Mouse (Mus musculus): ENCODE results near the gene Slc39a10.
"Not testable (repeated sequence)": the region's sequence is repeated elsewhere in the genome, so short reads cannot be mapped to it uniquely, and the experiment has no call there.

Slc39a10 gene

DNA sequence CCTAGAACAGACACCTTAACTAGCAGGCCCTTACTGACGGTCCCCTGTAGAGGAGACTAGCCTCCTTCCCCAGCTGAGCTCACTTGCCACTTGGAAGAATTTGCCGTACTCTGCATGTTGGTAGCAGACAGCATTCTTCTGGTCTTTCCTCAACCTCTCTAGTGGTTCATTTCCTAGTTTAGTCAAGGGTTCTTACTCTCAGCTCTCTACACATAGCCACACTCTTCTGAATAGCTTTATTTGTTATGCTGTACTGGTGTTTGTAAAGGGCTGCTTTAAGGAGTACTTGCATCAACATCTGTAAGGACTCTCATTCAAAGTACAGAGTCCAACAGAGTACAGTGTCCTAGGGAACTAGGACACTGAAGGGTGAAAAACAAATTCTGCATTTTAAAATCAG is 29.2 kb downstream of the Slc39a10 start:
- DNase-seq, result no peak

DNA sequence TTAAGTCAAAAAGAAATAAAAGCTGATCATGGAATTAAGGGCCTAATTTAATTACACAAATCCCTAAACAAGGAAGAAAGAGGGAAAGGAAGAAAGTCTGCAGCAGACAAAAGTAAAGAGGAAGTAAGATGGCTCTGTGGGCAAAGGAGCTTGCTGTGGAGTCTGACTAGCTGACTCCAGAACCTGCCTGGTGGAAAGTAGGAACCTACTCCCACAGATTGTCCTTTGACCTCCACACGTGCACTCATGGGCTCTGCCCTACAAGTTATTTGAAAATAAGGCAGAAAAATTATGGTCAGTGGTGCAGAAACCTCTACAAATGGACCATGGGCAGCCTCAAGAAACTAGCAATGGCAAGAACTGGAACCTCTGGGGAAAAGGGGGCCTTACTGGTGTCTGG is 32.6 kb downstream of the Slc39a10 start:
- no peak for DNase-seq

DNA sequence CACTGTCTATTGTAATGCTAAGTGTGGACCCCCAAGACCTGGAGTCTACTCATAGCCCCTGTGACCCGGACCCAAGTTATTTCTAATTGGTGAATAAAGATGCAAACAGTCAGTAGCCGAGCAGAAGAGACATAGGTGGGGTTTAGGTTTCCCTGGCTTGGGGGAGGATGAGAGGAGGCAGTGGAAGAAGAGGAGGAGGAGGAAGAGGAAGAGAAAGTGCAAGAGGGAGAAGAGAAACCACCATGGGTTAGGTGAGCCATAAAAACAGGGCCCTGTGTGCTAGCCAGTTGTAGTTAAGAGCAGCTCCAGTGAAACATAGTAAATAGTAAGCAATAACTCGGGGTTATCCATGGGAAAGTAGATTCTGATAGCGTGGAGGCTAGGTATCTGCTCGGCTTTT is 34.1 kb downstream of the Slc39a10 start:
- DNase-seq, result no peak

DNA sequence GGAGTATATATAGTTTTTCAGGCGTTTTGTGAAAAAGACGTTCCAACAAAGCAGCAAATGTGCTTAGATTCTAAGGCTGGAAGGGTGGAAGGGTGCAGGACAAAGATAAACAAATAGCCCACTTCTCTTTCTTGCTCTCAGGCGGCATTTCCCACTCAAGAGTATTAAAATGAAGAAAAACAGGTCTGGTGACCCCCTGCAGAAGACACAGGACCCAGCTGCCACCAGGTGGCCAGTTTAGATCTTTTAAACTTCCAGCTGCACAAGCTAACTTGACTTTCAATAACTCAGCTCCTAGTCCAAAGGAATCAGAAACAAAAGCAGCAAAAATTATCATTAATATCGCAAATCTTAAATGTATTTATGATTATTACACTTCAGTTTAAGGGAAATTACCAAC is 36.2 kb downstream of the Slc39a10 start:
- no peak for DNase-seq

DNA sequence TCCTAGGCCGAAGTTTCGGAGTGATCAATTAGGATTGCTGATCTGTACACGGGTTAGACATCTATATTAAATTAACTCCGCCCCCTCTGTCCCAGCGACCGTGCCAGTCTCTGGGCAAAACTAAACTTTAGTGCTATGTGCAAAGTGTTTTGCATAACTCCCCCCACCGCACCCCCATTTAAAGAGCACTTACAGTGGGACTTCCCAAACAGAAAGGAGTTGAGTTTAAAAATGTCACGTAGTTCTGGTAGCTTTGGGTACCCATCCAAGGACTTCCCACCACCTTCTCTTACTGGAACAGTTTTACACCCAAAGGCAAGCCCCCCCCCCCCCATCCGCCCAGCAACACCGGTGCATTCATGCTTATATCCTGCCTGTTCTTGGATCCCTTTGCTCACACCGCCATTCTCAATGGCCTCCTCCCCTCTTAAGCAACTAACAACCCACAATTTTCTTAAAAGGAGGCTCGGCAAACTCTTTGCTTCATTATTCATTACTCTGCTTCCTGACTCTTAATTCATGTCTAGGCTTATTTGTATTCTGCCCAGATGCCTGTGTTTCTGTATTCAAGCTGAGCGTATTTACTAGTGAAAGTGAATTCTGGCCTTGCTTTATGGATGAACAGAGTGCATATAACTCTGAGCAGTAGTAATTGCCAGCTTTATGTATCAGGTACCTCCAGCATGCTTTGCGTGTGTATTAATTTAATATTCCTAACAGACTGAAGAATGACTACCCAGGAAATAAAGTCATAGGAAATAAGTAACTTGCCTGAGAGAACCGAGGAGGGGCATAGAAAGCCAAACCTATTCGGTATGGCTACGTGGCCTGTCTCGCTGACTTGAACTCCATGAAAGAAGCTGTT is 38.4 kb downstream of the Slc39a10 start:
- no peak for DNase-seq

DNA sequence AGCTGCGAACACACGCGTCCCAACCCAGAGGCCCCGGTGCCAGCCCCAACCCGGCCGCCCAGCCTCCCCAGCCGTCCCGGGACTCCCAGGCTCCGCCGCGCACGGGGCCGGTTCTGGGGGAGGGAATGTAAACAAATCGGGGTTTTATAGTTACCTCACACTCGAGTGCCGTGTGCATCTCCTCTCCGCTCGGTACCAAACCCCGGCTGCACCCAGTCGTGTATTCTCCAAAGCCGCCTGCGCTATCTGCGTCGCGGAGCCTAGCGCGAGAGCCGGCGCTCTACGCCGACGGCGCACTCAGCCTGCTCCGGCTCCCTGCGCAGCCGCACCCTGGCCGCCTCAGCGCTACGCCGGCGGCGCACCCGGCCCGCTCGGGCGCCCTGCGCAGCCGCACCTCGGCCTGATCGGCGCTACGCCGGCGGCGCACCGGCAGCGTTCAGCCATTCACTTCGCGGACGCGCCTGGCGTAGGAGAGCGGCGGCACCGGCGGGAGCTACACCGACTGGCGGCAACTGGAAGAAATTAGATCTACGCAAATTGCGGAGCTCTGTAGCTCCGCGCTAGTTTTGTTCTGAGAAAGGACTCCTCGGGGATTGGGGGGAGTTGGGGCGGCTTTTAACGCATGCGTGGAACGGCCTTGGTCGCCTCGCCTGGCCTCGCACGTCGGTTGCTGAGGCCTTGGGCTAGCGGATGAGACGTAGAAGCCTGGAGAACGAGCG is 39.2 kb downstream of the Slc39a10 start:
- peak; percentile 96 for DNase-seq

DNA sequence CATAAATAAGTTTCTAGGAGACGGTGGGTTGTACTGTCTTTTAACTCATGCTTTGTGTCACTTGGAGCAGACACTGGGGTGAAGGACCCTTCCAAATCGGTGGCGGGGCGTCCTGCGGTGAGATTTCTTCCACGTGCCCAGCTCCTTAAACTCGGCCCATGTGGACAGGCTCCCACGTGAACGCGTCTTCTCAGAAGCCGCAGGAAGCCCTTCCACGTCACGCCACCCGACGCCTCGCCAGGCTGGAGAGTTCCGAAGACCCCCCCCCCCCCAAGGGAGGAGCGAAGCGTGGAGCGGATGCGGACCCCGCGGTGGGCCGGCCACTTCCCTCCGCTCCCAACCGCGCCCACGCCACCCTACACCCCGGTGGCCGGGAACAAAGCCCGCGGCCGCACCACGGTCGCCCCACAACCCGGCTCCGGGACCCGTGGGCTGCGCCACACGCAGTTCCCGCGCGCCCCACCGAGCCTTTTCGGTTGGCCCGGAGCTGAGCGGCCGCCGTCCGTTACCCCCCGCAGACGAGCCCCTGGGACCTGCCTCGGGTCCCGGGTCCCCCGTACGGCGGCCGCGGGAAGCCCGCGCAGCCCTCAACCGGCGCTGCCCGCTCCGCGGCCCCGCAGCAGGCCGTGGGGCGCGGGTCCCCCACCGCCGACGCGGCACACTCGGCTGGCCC is 39.9 kb downstream of the Slc39a10 start:
- peak; percentile 82 for DNase-seq

DNA sequence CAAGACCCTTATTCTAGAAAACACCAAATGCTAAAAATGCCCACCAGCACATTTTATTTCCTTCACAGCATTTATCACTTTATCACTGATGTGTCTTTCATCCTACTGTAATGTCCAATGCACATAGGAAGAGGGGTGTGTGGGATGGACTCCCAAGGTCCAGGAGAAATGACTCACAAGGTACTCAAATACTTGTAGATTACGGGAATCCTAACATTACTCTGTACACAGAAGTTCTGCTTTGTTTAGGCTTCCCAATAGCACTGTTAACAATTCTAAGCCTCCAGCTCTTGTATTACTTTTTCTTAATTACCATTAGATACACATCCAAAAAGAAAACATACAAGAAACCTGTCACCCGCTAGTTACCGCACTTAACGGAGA is 40.4 kb downstream of the Slc39a10 start:
- DNase-seq, result no peak

DNA sequence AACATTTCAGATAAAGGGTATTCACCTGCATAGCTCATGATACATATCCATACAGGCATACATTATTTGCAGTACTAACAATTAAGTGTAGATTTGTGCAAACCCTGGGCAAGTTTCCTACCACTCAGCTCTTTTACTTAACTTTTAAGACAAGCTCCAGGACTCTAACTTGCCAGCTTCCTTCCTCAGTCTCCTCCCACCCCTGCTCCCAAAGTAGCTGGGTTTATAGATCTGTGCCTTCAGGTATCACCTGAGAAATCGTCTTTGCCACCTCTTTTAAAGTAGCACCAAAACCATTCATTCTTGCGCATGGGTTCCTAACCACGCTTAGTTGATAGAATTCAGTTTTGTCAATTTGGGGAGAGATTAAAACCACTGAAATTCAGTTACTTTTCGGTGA is 41.1 kb downstream of the Slc39a10 start:
- no peak for DNase-seq

DNA sequence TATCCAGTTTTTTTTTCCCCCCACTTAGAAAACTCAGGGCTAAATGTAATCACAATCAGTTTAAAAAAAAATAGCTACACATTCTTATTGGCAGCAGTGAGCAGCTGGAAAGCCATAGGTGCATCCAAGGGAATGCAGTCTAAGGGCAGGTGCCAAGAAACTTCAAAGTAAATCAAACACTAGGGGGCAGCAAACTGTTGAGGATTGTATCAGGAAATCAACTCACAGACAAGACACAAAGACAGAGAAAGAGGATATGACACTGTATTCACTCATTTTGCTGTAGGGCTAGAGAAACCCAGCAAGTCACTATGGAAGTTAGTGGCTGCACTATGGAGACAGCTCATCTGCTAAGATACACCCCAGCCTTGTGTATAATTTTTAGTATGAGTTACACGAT is 42.9 kb downstream of the Slc39a10 start:
- DNase-seq, result peak; percentile 32

DNA sequence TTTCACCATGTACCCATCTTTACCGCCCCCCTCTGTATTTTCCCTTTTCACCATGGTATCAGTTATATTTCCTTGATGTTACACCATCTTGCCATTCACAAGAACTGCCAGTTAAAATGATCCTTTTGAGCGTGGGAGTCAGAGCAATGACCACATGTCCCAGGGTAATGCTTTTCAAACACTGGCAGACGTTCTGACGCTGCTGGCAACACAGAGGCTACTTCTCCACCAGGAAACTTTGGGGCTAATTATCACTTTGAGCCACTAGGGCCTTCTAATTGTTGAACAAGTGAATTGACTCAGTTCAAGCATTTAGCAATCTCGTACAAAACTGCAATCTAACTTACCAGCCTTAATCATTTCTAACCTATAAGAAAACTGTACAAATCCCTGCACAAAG is 47.4 kb downstream of the Slc39a10 start:
- no peak for DNase-seq

DNA sequence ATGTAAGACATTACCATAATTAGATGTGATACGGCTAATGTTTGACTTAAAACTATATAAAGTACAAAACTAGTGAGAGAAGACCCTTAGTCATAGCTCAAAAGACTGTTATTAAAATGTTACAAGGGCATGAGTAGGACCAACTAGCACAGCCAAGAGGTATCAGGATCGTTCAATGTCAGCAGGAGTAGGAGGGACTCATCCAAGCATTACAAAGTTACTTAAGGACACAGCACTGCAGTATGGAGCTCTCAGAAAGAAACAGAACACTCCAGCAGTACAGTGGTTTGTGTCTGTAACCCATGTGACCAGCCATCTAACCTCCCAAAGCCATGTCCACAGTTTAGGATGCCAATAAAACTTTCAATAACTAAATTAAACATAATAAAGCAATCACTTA is 48.4 kb downstream of the Slc39a10 start:
- DNase-seq, result no peak

DNA sequence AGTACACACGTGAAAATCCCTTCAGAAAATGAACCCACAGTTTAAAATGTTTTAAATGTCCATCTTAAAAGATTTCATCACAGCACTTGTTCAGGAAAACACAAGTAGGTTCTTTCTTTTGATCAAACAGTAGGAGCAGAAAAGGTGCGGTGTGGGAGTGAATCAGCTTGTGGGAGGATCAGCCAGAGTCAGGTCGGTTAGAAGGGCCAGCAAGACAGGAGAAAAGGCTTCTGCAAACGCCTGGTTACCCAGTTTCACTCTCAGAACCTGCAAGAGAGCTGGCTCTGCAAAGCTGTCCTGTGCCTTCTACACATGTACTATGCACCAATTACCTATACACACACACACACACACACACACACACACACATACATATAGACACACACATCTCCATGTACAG is 49.2 kb downstream of the Slc39a10 start:
- DNase-seq, result no peak

DNA sequence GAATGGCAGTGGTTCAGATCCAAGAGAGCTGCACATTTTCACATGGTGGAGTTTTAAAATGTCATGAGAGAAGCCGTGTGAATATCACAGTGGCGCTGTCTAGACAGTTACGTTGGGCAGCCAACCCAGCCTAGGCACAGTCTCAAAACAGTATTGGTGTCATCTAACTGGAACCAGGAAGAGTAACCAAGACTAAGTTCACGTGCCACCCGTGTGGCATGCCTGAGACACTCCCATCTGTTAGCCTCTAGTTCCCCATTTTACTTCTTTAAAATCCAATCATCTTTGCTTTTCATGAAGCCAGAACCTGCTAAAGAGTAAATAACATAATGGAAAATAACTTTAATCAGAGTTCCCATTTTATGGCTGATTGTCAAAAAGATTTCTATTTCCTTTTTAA is 60.7 kb downstream of the Slc39a10 start:
- DNase-seq, result no peak

DNA sequence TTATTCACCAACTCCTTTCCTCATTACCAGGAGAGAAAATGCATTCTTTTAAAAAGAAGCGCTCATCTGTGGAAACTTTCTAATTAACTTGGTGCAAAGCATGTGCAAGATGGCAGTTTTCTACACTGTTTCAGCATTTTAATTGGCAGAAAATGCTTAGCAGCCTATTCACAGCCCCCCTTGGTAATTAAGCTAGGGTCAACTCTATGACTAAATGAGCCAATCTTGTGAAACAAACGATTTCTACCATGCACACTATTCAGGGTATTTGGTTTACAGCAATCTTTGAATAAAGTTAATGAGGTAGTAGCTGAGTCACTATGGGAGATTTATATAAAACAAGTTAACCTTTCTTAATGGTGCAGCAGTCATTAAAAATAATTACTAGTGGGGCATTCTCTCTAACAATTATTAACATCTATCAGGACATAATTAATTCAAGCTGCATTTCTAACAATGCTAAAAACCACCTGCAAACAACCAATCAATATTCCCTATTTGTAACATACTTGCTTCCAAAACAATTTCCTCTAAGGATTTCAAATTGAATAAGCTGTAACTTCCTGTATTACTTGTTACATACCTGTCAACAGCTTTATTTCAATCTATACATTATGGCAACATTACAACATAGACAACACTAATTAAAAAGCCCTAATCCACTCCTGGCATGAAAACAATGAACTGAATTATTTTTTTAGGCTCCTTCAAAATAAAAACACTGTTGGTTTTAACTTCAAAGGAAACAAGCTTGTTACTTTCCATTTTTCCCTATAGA is 62.4 kb downstream of the Slc39a10 start:
- no peak for DNase-seq

DNA sequence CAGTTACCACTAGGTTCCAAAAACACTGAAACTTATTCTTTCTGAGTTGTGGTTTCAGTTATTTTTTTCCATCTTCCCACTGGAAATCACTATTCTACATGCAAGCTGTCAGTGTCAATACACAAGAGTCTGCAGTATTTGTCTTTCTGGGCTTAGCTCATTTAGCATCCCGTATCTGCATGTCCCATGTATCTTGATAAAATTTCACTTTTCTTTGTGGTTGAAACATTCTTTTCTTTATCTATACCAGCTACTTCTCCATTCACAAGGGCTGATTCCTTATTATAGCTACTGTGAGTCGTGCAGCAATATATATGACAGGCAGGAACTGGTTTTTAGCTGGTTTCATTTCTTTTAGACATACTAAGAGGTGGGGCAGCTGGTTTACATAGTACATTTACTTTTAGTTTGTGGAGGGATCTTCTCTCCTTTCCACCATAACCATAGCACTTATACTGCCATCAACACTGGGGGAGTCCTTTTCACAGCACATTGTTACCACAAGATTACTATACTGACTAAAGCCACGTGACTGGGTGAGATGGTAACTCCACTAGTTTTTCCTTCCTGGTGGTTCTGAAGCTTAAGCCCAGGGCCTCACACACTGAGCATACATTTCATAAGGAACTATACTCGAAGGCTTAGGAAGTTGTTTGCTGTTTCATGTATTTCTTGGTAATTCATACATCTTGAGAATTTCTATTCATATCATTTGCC is 70.2 kb downstream of the Slc39a10 start:
- DNase-seq, result no peak

DNA sequence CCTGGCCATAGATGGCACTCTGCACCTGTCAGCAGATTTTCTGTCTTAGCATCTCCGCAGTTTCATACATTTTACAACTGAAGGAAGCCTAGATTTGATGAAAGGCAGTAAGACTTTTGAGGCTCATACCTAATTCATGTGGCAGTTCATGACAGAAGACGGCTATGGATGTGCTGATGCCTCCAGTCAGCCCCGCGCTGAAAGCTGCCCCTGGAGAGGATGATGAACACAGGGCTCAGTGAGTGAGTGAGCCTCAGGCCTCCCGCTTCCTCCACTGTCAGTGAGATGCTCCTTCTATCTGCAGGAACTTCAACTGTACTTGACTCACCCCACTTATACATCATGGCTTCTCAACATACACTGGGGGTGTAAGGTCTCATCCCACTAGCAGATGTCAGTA is 74.7 kb downstream of the Slc39a10 start:
- no peak for DNase-seq

DNA sequence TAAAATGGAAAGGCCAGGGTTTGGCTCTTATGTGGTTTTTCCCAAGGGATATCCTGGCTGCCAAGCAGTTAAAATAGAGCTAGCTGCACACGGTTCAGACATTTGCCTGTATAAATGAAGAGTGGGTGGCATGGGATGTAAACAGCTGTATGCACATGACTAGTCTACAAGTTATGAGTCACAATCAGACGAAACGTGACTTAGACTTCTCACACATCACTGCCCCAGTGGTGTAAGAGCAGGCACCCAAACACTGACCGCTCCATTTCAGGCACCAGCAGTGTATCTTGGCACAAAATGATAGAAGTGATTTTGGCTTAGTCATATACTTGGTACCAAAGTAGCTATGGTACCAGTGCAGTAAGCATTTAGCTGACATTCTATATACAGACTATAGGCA is 84.0 kb downstream of the Slc39a10 start:
- DNase-seq, result not testable (repeated sequence)

DNA sequence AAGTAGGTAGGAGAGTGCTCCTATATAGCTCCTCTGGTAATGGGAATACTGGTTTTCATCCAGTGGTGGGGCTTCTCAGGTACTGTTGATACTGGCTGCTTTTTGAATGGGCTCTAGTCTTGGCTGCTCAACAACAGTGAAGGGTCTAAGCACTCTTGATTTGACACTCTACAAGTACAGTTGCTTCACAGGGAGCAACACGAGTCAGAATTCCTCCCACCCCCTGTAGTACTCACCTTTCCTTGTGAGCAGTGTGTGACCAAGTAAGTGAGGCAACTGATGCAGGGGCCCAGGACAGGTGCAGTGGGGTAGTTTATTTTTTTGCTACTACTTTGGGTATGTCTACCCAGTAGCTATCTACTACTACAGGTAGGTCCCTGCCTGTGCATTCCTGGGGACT is 87.6 kb downstream of the Slc39a10 start:
- DNase-seq, result no peak

DNA sequence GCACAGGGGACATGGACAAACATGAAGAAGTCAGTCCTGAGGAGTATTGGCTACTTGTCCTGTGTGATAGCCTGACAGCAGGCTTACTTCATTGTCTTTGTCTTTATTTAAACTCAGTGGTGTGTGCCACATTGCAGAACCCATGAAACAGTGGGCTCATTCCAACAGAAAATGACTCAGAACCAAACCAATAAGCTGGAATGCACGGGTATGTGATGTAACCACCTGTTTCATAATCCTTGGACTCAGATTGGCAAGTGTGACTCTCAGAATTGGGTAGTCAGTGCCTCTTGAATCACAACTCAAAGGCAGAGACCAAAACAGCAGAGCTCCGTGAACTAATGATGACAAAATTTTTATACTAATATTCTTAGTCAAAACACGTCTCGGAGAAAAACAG is 110.4 kb downstream of the Slc39a10 start:
- DNase-seq, result not testable (repeated sequence)

DNA sequence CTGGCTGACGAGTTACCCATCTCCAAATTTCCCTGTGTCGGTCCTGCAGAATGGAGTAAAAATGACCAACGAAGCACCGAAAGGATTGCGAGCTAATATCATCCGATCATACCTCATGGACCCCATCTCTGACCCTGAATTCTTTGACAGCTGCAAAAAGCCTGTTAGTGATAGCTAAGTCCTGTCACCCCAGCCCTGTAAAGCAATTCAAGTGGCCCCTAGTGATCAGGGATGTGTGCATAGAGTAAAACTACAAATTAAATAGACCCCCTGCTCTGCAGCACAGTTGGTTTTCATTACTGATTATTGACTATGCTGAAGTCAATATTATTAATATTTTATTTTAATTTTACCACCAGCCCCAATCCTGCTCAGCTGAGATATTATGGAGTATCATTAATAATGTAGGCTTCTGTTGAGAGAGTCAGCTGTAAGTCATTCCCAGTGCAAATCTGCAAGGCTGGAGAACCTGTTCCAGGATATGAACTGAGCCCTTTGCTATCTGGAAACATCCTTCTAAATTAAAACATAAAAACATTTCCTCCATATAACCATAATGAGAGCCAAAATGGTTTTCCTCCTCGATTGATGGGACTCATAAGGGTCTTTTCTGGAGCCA is 122.5 kb downstream of the Slc39a10 start:
- DNase-seq, result not testable (repeated sequence)

DNA sequence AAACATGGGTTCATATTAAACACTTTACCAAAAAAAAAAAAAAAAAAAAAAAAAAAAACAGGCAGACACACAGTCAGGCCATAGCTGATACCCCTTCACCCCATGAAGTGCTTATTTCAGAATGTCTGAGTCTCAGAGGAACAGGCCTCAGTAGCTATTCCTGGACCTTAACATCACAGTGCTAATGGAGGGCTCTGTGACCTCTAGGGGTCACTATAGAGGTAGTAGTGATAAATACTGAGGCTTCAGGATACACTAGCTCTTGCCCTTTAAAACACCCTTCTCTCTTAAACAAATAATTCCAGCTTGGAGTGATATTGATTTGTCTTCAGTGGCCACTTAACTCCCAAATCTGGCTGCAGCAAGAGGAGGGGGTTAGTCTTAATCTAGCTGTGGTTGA is 123.3 kb downstream of the Slc39a10 start:
- DNase-seq, result not testable (repeated sequence)

All from right cerebral cortex, postnatal 14 days (tissue).